Mouse (Mus musculus) ES-E14 (cell line): ENCODE data around the gene Agps.

Experiments
- CHD2 ChIP-seq: IDR thresholded peaks from 2 replicates; pipeline ENCODE4 v1.6.1; 2014; ENCODE audit warnings: mild to moderate bottlenecking, low read depth, low read length, inconsistent platforms
- MAFK ChIP-seq: IDR thresholded peaks from 2 replicates; pipeline ENCODE4 v1.6.1; 2014; ENCODE audit warnings: mild to moderate bottlenecking, low read depth, low read length, inconsistent platforms; ENCODE audit not compliant: insufficient read depth
- ZNF384 ChIP-seq: IDR thresholded peaks from 2 replicates; pipeline ENCODE4 v1.6.1; 2012; ENCODE audit warnings: low read depth, low read length, inconsistent platforms

GRCm38 (mm10) chr2:75930941-75931340 is 99.0 kb downstream of the Agps start:
- TF ChIP-seq ZNF384, result no peak
- no peak for TF ChIP-seq CHD2
- no peak for TF ChIP-seq MAFK
